Mouse (Mus musculus): ENCODE results near the gene Atxn10. TPM values are rescaled to one million over a fixed set of nuclear protein-coding genes. Genes with fewer than 3 reads are reported as not detected.

Atxn10 gene
- polyA plus RNA-seq, 1 experiment: 216 TPM

DNA sequence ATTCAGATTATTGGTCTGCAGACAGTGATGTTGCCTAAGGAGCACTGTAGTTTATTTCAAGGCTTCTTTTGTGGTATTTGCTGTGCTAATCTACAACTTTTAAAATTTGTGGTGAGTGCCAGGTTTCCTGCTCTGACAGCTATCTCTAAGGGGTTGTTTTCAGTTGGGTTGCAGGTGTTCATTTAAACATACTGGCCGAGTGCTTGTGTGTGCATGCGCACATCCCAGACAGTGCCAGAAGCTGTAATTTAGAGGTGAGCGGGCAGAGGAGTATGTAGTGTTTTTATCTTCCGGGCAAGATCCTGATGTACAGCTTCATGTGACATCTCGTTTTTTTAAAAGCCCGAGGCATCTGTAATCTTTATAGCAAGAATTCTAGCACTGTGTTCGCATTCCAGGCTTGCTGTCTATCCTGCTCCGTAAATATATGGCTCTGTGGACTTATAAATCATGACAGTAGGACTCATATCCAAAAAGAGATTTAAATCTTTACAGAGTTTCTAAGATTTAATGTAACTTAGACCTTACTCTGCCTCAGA is 73.3 kb downstream of the Atxn10 start:
- no peak overlapping the region for H3K4me2 ChIP-seq (ENCODE audit: low read depth)
- no peak overlapping the region for H3K4me3 ChIP-seq
- H3K36me3 ChIP-seq (ENCODE audit: control insufficient read depth, insufficient read depth): no peaks in the 10 kb centered on the region
- H3K27me3 ChIP-seq (ENCODE audit: control insufficient read depth, insufficient read depth, insufficient read length): no peaks in the 10 kb centered on the region
- H3ac ChIP-seq (ENCODE audit: control insufficient read depth, insufficient read length): no peak overlapping the region
- H3K79me2 ChIP-seq (ENCODE audit: control insufficient read depth, insufficient read depth): peaks cover 4% of the 10 kb centered on the region
- no peak for TF ChIP-seq MAX (IDR thresholded peaks at IDR 0.05; ENCODE audit: low read depth)
- no peak for TF ChIP-seq MYOD1 (IDR thresholded peaks at IDR 0.05; ENCODE audit: control insufficient read depth in 1 of 3, insufficient read length in 2 of 3, low read depth in 2 of 3)

GRCm38 (mm10) chr15:85409836-85410235 is 73.8 kb downstream of the Atxn10 start:
- H3K36me3 ChIP-seq (ENCODE audit: control insufficient read depth, insufficient read depth): no peaks in the 10 kb centered on the region
- TF ChIP-seq REST (IDR thresholded peaks at IDR 0.05; ENCODE audit: insufficient read depth, insufficient read length): no peak
- no peak for TF ChIP-seq E2F4 (IDR thresholded peaks at IDR 0.05; ENCODE audit: insufficient read depth)
- TF ChIP-seq POLR2AphosphoS2 (IDR thresholded peaks at IDR 0.05; ENCODE audit: insufficient read length, low read depth): no peak
- TF ChIP-seq CEBPB (IDR thresholded peaks at IDR 0.05; ENCODE audit: insufficient read depth, poor library complexity, severe bottlenecking): no peak
- TF ChIP-seq TCF3 (IDR thresholded peaks at IDR 0.05; ENCODE audit: insufficient read length, low read depth): no peak
- TF ChIP-seq POLR2A (IDR thresholded peaks at IDR 0.05; ENCODE audit: insufficient read length, low read depth): no peak
- no peak for TF ChIP-seq TCF12 (IDR thresholded peaks at IDR 0.05; ENCODE audit: insufficient read depth, poor library complexity, severe bottlenecking)
- TF ChIP-seq MAX (IDR thresholded peaks at IDR 0.05; ENCODE audit: low read depth): no peak
- TF ChIP-seq MYOD1 (IDR thresholded peaks at IDR 0.05; ENCODE audit: control insufficient read depth in 1 of 3, insufficient read length in 2 of 3, low read depth in 2 of 3): no peak
- no peak for TF ChIP-seq MYOG (IDR thresholded peaks at IDR 0.05; ENCODE audit: control insufficient read depth in 1 of 3, insufficient read depth in 1 of 3, insufficient read length in 2 of 3, low read depth in 2 of 3)
- no peak for TF ChIP-seq SRF (IDR thresholded peaks at IDR 0.05; ENCODE audit: control insufficient read depth, insufficient read length, low read depth)
- TF ChIP-seq USF1 (IDR thresholded peaks at IDR 0.05; ENCODE audit: low read depth): no peak
- H3K4me2 ChIP-seq (ENCODE audit: low read depth): no peak overlapping the region
- H3K27me3 ChIP-seq (ENCODE audit: control insufficient read depth, insufficient read depth, insufficient read length): no peaks in the 10 kb centered on the region
- H3ac ChIP-seq (ENCODE audit: control insufficient read depth, insufficient read length): no peak overlapping the region
- peaks cover 4% of the 10 kb centered on the region for H3K79me2 ChIP-seq (ENCODE audit: control insufficient read depth, insufficient read depth)
- no peak overlapping the region for H3K4me3 ChIP-seq

GRCm38 (mm10) chr15:85414620-85415019 is 78.6 kb downstream of the Atxn10 start:
- H3K79me2 ChIP-seq (ENCODE audit: control insufficient read depth, insufficient read depth): peaks cover 4% of the 10 kb centered on the region

GRCm38 (mm10) chr15:85420686-85421085 is 84.6 kb downstream of the Atxn10 start:
- Histone ChIP-seq H3ac (ENCODE audit: control insufficient read depth, insufficient read length) (no peak overlapping the region), H3K4me3 (no peak overlapping the region), H3K27me3 (ENCODE audit: control insufficient read depth, insufficient read depth, insufficient read length) (no peaks in the 10 kb centered on the region), H3K4me2 (ENCODE audit: low read depth) (peak overlapping the region; percentile 39), H3K79me2 (ENCODE audit: control insufficient read depth, insufficient read depth) (peaks cover 9% of the 10 kb centered on the region), H3K36me3 (ENCODE audit: control insufficient read depth, insufficient read depth) (peaks cover 6% of the 10 kb centered on the region)
- TF ChIP-seq MYOG (IDR thresholded peaks at IDR 0.05; ENCODE audit: control insufficient read depth in 1 of 3, insufficient read depth in 1 of 3, insufficient read length in 2 of 3, low read depth in 2 of 3) (no peak), REST (IDR thresholded peaks at IDR 0.05; ENCODE audit: insufficient read depth, insufficient read length) (no peak), MYOD1 (IDR thresholded peaks at IDR 0.05; ENCODE audit: control insufficient read depth in 1 of 3, insufficient read length in 2 of 3, low read depth in 2 of 3) (no peak), TCF12 (IDR thresholded peaks at IDR 0.05; ENCODE audit: insufficient read depth, poor library complexity, severe bottlenecking) (no peak), E2F4 (IDR thresholded peaks at IDR 0.05; ENCODE audit: insufficient read depth) (no peak)

More at GRCm38 (mm10) chr15:85414620-85415019, 78.6 kb downstream of the Atxn10 start:
- no peak for TF ChIP-seq SRF (IDR thresholded peaks at IDR 0.05; ENCODE audit: control insufficient read depth, insufficient read length, low read depth)
- TF ChIP-seq TCF3 (IDR thresholded peaks at IDR 0.05; ENCODE audit: insufficient read length, low read depth): no peak
- no peak for TF ChIP-seq CEBPB (IDR thresholded peaks at IDR 0.05; ENCODE audit: insufficient read depth, poor library complexity, severe bottlenecking)
- no peak for TF ChIP-seq MYOD1 (IDR thresholded peaks at IDR 0.05; ENCODE audit: control insufficient read depth in 1 of 3, insufficient read length in 2 of 3, low read depth in 2 of 3)
- TF ChIP-seq USF1 (IDR thresholded peaks at IDR 0.05; ENCODE audit: low read depth): no peak
- TF ChIP-seq E2F4 (IDR thresholded peaks at IDR 0.05; ENCODE audit: insufficient read depth): no peak
- no peak for TF ChIP-seq MAX (IDR thresholded peaks at IDR 0.05; ENCODE audit: low read depth)
- no peak for TF ChIP-seq POLR2AphosphoS2 (IDR thresholded peaks at IDR 0.05; ENCODE audit: insufficient read length, low read depth)
- no peaks in the 10 kb centered on the region for H3K27me3 ChIP-seq (ENCODE audit: control insufficient read depth, insufficient read depth, insufficient read length)
- H3K36me3 ChIP-seq (ENCODE audit: control insufficient read depth, insufficient read depth): peaks cover 8% of the 10 kb centered on the region
- H3K4me3 ChIP-seq: no peak overlapping the region
- no peak overlapping the region for H3ac ChIP-seq (ENCODE audit: control insufficient read depth, insufficient read length)
- H3K4me2 ChIP-seq (ENCODE audit: low read depth): no peak overlapping the region

- no peak overlapping the region for H3K4me3 ChIP-seq
- no peak overlapping the region for H3ac ChIP-seq (ENCODE audit: control insufficient read depth, insufficient read length)
- peaks cover 10% of the 10 kb centered on the region for H3K79me2 ChIP-seq (ENCODE audit: control insufficient read depth, insufficient read depth)
- no peaks in the 10 kb centered on the region for H3K27me3 ChIP-seq (ENCODE audit: control insufficient read depth, insufficient read depth, insufficient read length)
- no peak for TF ChIP-seq MYOD1 (IDR thresholded peaks at IDR 0.05; ENCODE audit: control insufficient read depth in 1 of 3, insufficient read length in 2 of 3, low read depth in 2 of 3)
- no peak for TF ChIP-seq MYOG (IDR thresholded peaks at IDR 0.05; ENCODE audit: control insufficient read depth in 1 of 3, insufficient read depth in 1 of 3, insufficient read length in 2 of 3, low read depth in 2 of 3)
- TF ChIP-seq CEBPB (IDR thresholded peaks at IDR 0.05; ENCODE audit: insufficient read depth, poor library complexity, severe bottlenecking): peak; percentile 91
- no peak for TF ChIP-seq USF1 (IDR thresholded peaks at IDR 0.05; ENCODE audit: low read depth)
- no peak for TF ChIP-seq E2F4 (IDR thresholded peaks at IDR 0.05; ENCODE audit: insufficient read depth)
- peak; percentile 55 for TF ChIP-seq POLR2AphosphoS2 (IDR thresholded peaks at IDR 0.05; ENCODE audit: insufficient read length, low read depth)
- TF ChIP-seq TCF3 (IDR thresholded peaks at IDR 0.05; ENCODE audit: insufficient read length, low read depth): no peak
- TF ChIP-seq SRF (IDR thresholded peaks at IDR 0.05; ENCODE audit: control insufficient read depth, insufficient read length, low read depth): no peak
- no peak for TF ChIP-seq REST (IDR thresholded peaks at IDR 0.05; ENCODE audit: insufficient read depth, insufficient read length)
- TF ChIP-seq TCF12 (IDR thresholded peaks at IDR 0.05; ENCODE audit: insufficient read depth, poor library complexity, severe bottlenecking): no peak
- peak; percentile 57 for TF ChIP-seq POLR2A (IDR thresholded peaks at IDR 0.05; ENCODE audit: insufficient read length, low read depth)
- TF ChIP-seq MAX (IDR thresholded peaks at IDR 0.05; ENCODE audit: low read depth): no peak
- peak overlapping the region; percentile 77 for H3K4me2 ChIP-seq (ENCODE audit: low read depth)
- H3K36me3 ChIP-seq (ENCODE audit: control insufficient read depth, insufficient read depth): no peaks in the 10 kb centered on the region
These were observed 88.2 kb downstream of the Atxn10 start for GRCm38 (mm10) chr15:85424197-85424596.

Measured in myocyte (in vitro differentiated cells).